ENCODE assay signal across 8 mouse cellular contexts in genomic region chr1:84840018-84840664, GRCm38 (mm10). TPM values are rescaled to one million over a fixed set of nuclear protein-coding genes. Genes with fewer than 3 reads are reported as not detected.
A peak's percentile ranks its signal among the peaks of the same experiment; 100 is the strongest.
DNase-seq lines count a peak whose midpoint lies in the region; ATAC-seq lines count a peak whose summit lies in the region.

Trip12 (minus strand) TSS chr1:84840516.

- peak within 1 kb of the TSS; percentile 80 for H3K4me3 ChIP-seq in midbrain, embryonic 14.5 days (replicated peaks; ENCODE audit: low read depth, low read length)

- 0 out of 2 replicates have a peak, but pooled peaks cover 4% of the 10 kb centered on the region for H3K36me3 ChIP-seq in midbrain, embryonic 14.5 days (ENCODE audit: control insufficient read depth, insufficient read depth, low read length)

- no peak for DNase-seq in adrenal gland, adult 18-20 months (ENCODE audit: low spot score in 2 of 2)
- DNase-seq in adrenal gland, adult (ENCODE audit: inconsistent age in 2 of 2, low spot score in 1 of 2), result no peak
- peak; percentile 54 for DNase-seq in 416B (ENCODE audit: low read depth)
- no peak for DNase-seq in layer of hippocampus, postnatal 25 days (ENCODE audit: extremely low spot score in 1 of 2, low spot score in 1 of 2)
- peak; percentile 69 for DNase-seq in midbrain, embryonic 14.5 days
- no peak for DNase-seq in spleen, adult 18-20 months

- peak within 1 kb of the TSS; percentile 98 for H3K27ac ChIP-seq in midbrain, embryonic 14.5 days (replicated peaks; ENCODE audit: low read depth, low read length)

- no peaks in the 10 kb centered on the region for H3K27me3 ChIP-seq in midbrain, embryonic 14.5 days (ENCODE audit: control insufficient read depth, insufficient read depth, low read length)

- H3K4me1 ChIP-seq in midbrain, embryonic 14.5 days (ENCODE audit: control insufficient read depth, insufficient read depth, low read length), result peaks cover 25% of the 10 kb centered on the region

- peak within 1 kb of the TSS; percentile 80 for H3K9ac ChIP-seq in midbrain, embryonic 14.5 days (replicated peaks; ENCODE audit: low read length)

- ATAC-seq in common myeloid progenitor, adult 5-6 weeks (replicated peaks; ENCODE audit: low read depth, poor library complexity, severe bottlenecking), result peak; percentile 50
- ATAC-seq in granulocyte monocyte progenitor cell, adult 5-6 weeks (replicated peaks; ENCODE audit: poor library complexity, severe bottlenecking), result peak; percentile 45
- ATAC-seq in midbrain, embryonic 14.5 days (ENCODE audit: low FRiP score, low TSS enrichment), result peak; percentile 44

- WGBS in midbrain, embryonic 14.5 days, result 0% methylated on average over 39 of the region's 39 CpGs

- peak within 1 kb of the TSS; percentile 79 for H3K4me2 ChIP-seq in midbrain, embryonic 14.5 days (ENCODE audit: low read length)

- no peaks in the 10 kb centered on the region for H3K9me3 ChIP-seq in midbrain, embryonic 14.5 days (ENCODE audit: control insufficient read depth, low read length)

RNA-seq across cellular contexts. Expression of gene Trip12, which starts in this region (rescaled TPM):
- total RNA-seq in adrenal gland, adult 18-20 months (2021), result 100 to 1,000 TPM; 197 to 229 TPM
- total RNA-seq in common myeloid progenitor, adult 5-6 weeks (2017), result 277 and 311 TPM in 2 replicates
- 106 and 145 TPM in 2 replicates for total RNA-seq in granulocyte monocyte progenitor cell, adult 5-6 weeks (2014; fragmentation: Nextera tagmentation)
- total RNA-seq in granulocyte monocyte progenitor cell, adult 5-6 weeks (2017), result 138 and 204 TPM in 2 replicates
- 100 to 1,000 TPM; 182 to 184 TPM for total RNA-seq in layer of hippocampus, postnatal 25 days (2021)
- polyA plus RNA-seq in midbrain, embryonic 14.5 days (2014; fragmentation: Nextera tagmentation; extraction: Ambion mirVana), result 62.0 and 79.0 TPM in 2 replicates

Comparison
In these comparisons a context has a peak if more than half of its experiments do, and no peak if none do; other contexts are left out.
1. DNase-seq: peak in 416B (single experiment) and midbrain, embryonic 14.5 days (single experiment); none in adrenal gland, adult 18-20 months (0 of 2), adrenal gland, adult (0 of 2), layer of hippocampus, postnatal 25 days (0 of 2) and spleen, adult 18-20 months (0 of 2).
2. Peak in every context shown above with its lines, with median percentiles within 50 percentile points of each other: ATAC-seq.